Mouse (Mus musculus): ENCODE results near the gene Ash1l.

GRCm38 (mm10) chr3:89113058-89113457 lies 162.6 kb downstream of the Ash1l start:
- no peak; the same call in 1 of the 2 replicates for TF ChIP-seq POLR2A (IDR thresholded peaks at IDR 0.05; ENCODE audit: low read depth, low read length)
- no peak for TF ChIP-seq CTCF (IDR thresholded peaks at IDR 0.05; ENCODE audit: extremely low read depth, insufficient read length, insufficient replicate concordance, low read depth, low read length)
